Mouse (Mus musculus) kidney, adult 2 months (tissue): ENCODE results near the gene Mpv17l2. TPM values are rescaled to one million over a fixed set of nuclear protein-coding genes. Genes with fewer than 3 reads are reported as not detected.

Source experiments
- DNase-seq: peaks from one replicate; pipeline ENCODE4 v3.0.0; 2021
- H3K27ac ChIP-seq: fragments of 200-500 bp; 2 replicates; pipeline ENCODE4 v1.5.1; 2012; ENCODE audit warnings: low read depth, low read length, control low read depth, inconsistent platforms; ENCODE audit not compliant: insufficient read depth
- H3K27me3 ChIP-seq: fragments of 200-500 bp; replicated peaks from 2 replicates; pipeline ENCODE4 v1.6.1; 2012; ENCODE audit warnings: mild to moderate bottlenecking, moderate library complexity, low read length, inconsistent platforms; ENCODE audit not compliant: control insufficient read depth, insufficient read depth
- H3K36me3 ChIP-seq: fragments of 200-500 bp; 2 replicates; pipeline ENCODE4 v1.6.1; 2012; ENCODE audit warnings: mild to moderate bottlenecking, moderate library complexity, low read length, inconsistent platforms; ENCODE audit not compliant: control insufficient read depth, insufficient read depth
- H3K4me1 ChIP-seq: fragments of 200-500 bp; 2 replicates; pipeline ENCODE4 v1.6.1; 2011; ENCODE audit warnings: low read length; ENCODE audit not compliant: control insufficient read depth, insufficient read depth
- H3K4me3 ChIP-seq: fragments of 200-500 bp; 2 replicates; pipeline ENCODE4 v1.5.1; 2011; ENCODE audit warnings: mild to moderate bottlenecking, low read depth, low read length, control low read depth; ENCODE audit not compliant: insufficient read depth
- CTCF ChIP-seq: fragments of 200-500 bp; conservative IDR thresholded peaks from 2 replicates; pipeline ENCODE4 v1.5.1; 2011; ENCODE audit warnings: low read depth, mild to moderate bottlenecking, control low read depth, low read length, moderate library complexity, mixed read lengths; ENCODE audit not compliant: insufficient read depth, insufficient read length
- POLR2A ChIP-seq: fragments of 200-500 bp; IDR thresholded peaks from one replicate; pipeline ENCODE4 v1.6.1; 2011; ENCODE audit warnings: low read depth, low read length, control low read depth
- WGBS: fragments of 180-500 bp; shearing (Covaris S2); methylation state at CpG from one replicate; pipeline ENCODE4 v1.1.7; 2018; 5-methylcytosine and 5-hydroxymethylcytosine counted together
- polyA plus RNA-seq: library from polyadenylated mRNA; depleted of rRNA; stranded (reverse); fragments of >200 nt; gene quantifications from 2 replicates; pipeline ENCODE4 v1.2.3, GENCODE M21; 2012; rRNA removed

The Mpv17l2 gene
- polyA plus RNA-seq: 73.4 and 96.3 TPM in 2 replicates

- no peaks in the 10 kb centered on the region for H3K27me3 ChIP-seq
- peak; percentile 99 for DNase-seq
- H3K4me1 ChIP-seq: peaks cover 14% of the 10 kb centered on the region; the same call in 1 of the 2 replicates
- H3K27ac ChIP-seq: peak within 1 kb of the TSS; percentile 88
- under 1% methylated on average over 55 of the region's 55 CpGs for WGBS
- H3K36me3 ChIP-seq: no peaks in the 10 kb centered on the region
- no peak for TF ChIP-seq POLR2A
- TF ChIP-seq CTCF: no peak
- peak within 1 kb of the TSS; percentile 69 for H3K4me3 ChIP-seq
Observed at GRCm38 (mm10) chr8:70760775-70761406, at the start of gene Mpv17l2. Gene Mpv17l2 (minus strand): TSS chr8:70760946.

- no peak for DNase-seq
- no peak overlapping the region for H3K27ac ChIP-seq
- H3K4me3 ChIP-seq: no peak overlapping the region
- 77% methylated on average over 8 of the region's 8 CpGs for WGBS
- TF ChIP-seq CTCF: no peak
- H3K36me3 ChIP-seq: no peaks in the 10 kb centered on the region
- no peaks in the 10 kb centered on the region for H3K4me1 ChIP-seq
- no peaks in the 10 kb centered on the region for H3K27me3 ChIP-seq
Observed at GRCm38 (mm10) chr8:70808955-70809701, 48.4 kb upstream of the Mpv17l2 start.

- H3K36me3 ChIP-seq: no peaks in the 10 kb centered on the region
- TF ChIP-seq POLR2A (no peak), CTCF (no peak)
- H3K4me1 ChIP-seq: no peaks in the 10 kb centered on the region
- H3K27ac ChIP-seq: no peak within 1 kb of the TSS
- H3K4me3 ChIP-seq: no peak within 1 kb of the TSS
- no peaks in the 10 kb centered on the region for H3K27me3 ChIP-seq
- WGBS: 82% methylated on average over 5 of the region's 5 CpGs
- no peak for DNase-seq
Observed at GRCm38 (mm10) chr8:70808239-70808638, 47.5 kb upstream of the Mpv17l2 start, which contains the start of gene Il12rb1. Gene Il12rb1 (plus strand): TSS chr8:70808449.

- TF ChIP-seq POLR2A (no peak), CTCF (no peak)
- DNase-seq: no peak
- Histone ChIP-seq H3K27ac (no peak overlapping the region), H3K4me1 (no peaks in the 10 kb centered on the region), H3K4me3 (no peak overlapping the region), H3K36me3 (no peaks in the 10 kb centered on the region), H3K27me3 (no peaks in the 10 kb centered on the region)
- WGBS: 76% methylated on average over 1 of the region's 1 CpGs
Observed at GRCm38 (mm10) chr8:70807304-70807703, 46.6 kb upstream of the Mpv17l2 start.

GRCm38 (mm10) chr8:70806541-70806940, 45.8 kb upstream of the Mpv17l2 start:
- DNase-seq: peak; percentile 46
- H3K4me1 ChIP-seq: no peaks in the 10 kb centered on the region

GRCm38 (mm10) chr8:70804481-70805206, 43.9 kb upstream of the Mpv17l2 start, which contains the start of gene Mast3:
Gene Mast3 (minus strand): TSS chr8:70805054.
- WGBS: 1% methylated on average over 44 of the region's 45 CpGs
- DNase-seq: peak; percentile 93
- no peaks in the 10 kb centered on the region for H3K27me3 ChIP-seq
- no peak within 1 kb of the TSS for H3K27ac ChIP-seq
- peak within 1 kb of the TSS; percentile 77 for H3K4me3 ChIP-seq
- no peaks in the 10 kb centered on the region for H3K4me1 ChIP-seq
- H3K36me3 ChIP-seq: no peaks in the 10 kb centered on the region
- no peak for TF ChIP-seq POLR2A
- TF ChIP-seq CTCF: no peak

More at GRCm38 (mm10) chr8:70806541-70806940, 45.8 kb upstream of the Mpv17l2 start:
- Histone ChIP-seq H3K36me3 (no peaks in the 10 kb centered on the region), H3K4me3 (no peak overlapping the region), H3K27ac (no peak overlapping the region), H3K27me3 (no peaks in the 10 kb centered on the region)
- 77% methylated on average over 4 of the region's 4 CpGs for WGBS
- no peak for TF ChIP-seq POLR2A
- TF ChIP-seq CTCF: no peak

GRCm38 (mm10) chr8:70803761-70804480, 43.2 kb upstream of the Mpv17l2 start:
- no peaks in the 10 kb centered on the region for H3K27me3 ChIP-seq
- TF ChIP-seq POLR2A: no peak
- no peak for TF ChIP-seq CTCF
- peak; percentile 37 for DNase-seq
- no peaks in the 10 kb centered on the region for H3K4me1 ChIP-seq
- H3K36me3 ChIP-seq: no peaks in the 10 kb centered on the region
- no peak overlapping the region for H3K27ac ChIP-seq
- 4% methylated on average over 47 of the region's 47 CpGs for WGBS
- H3K4me3 ChIP-seq: peak overlapping the region; percentile 77
